Mouse (Mus musculus): ENCODE measurements around the gene Hyal2. TPM values are rescaled to one million over a fixed set of nuclear protein-coding genes. Genes with fewer than 3 reads are reported as not detected.
A peak's percentile ranks its signal among the peaks of the same experiment; 100 is the strongest.

The Hyal2 gene
- polyA plus RNA-seq, 1 experiment: 39.8 TPM

- H3K4me1 ChIP-seq (replicated peaks; ENCODE audit: control insufficient read depth, insufficient read depth, low read length): peaks cover 32% of the 10 kb centered on the region
- TF ChIP-seq CTCF (IDR thresholded peaks at IDR 0.05; ENCODE audit: borderline replicate concordance, control insufficient read depth, extremely low read depth, insufficient read depth, low read length, poor library complexity): no peak
- no peak for TF ChIP-seq POLR2A (IDR thresholded peaks at IDR 0.05; ENCODE audit: control insufficient read depth, extremely low read depth, insufficient read depth, low read length, poor library complexity)
- H3K36me3 ChIP-seq (ENCODE audit: control insufficient read depth, insufficient read depth, low read length): peaks cover 17% of the 10 kb centered on the region
- DNase-seq: no peak
- H3K27ac ChIP-seq (ENCODE audit: control insufficient read depth, insufficient read depth, low read length): no peak overlapping the region
- H3K27me3 ChIP-seq (ENCODE audit: control insufficient read depth, insufficient read depth, low read length): no peaks in the 10 kb centered on the region
- WGBS: 71% methylated on average over 10 of the region's 10 CpGs
- H3K4me3 ChIP-seq (ENCODE audit: control insufficient read depth, insufficient read depth, low read length): no peak overlapping the region
Measured at GRCm38 (mm10) chr9:107541005-107541404, 26.7 kb upstream of the Hyal2 start.

- peak within 1 kb of the TSS; percentile 11; the same call in 1 of the 2 replicates for H3K27ac ChIP-seq (ENCODE audit: control insufficient read depth, insufficient read depth, low read length)
- DNase-seq: peak; percentile 97
- no peak for TF ChIP-seq CTCF (IDR thresholded peaks at IDR 0.05; ENCODE audit: borderline replicate concordance, control insufficient read depth, extremely low read depth, insufficient read depth, low read length, poor library complexity)
- TF ChIP-seq POLR2A (IDR thresholded peaks at IDR 0.05; ENCODE audit: control insufficient read depth, extremely low read depth, insufficient read depth, low read length, poor library complexity): peak; percentile 74
- peak within 1 kb of the TSS; percentile 85 for H3K4me3 ChIP-seq (ENCODE audit: control insufficient read depth, insufficient read depth, low read length)
- under 1% methylated on average over 46 of the region's 46 CpGs for WGBS
- H3K36me3 ChIP-seq (ENCODE audit: control insufficient read depth, insufficient read depth, low read length): peaks cover 17% of the 10 kb centered on the region
- H3K4me1 ChIP-seq (replicated peaks; ENCODE audit: control insufficient read depth, insufficient read depth, low read length): peaks cover 32% of the 10 kb centered on the region
- H3K27me3 ChIP-seq (ENCODE audit: control insufficient read depth, insufficient read depth, low read length): no peaks in the 10 kb centered on the region
Measured at GRCm38 (mm10) chr9:107541474-107542351, 26.0 kb upstream of the Hyal2 start, which contains the start of the genes Cyb561d2 and Nprl2. Gene Cyb561d2 (minus strand): TSS chr9:107542193. Gene Nprl2 (plus strand): TSS chr9:107542226.

GRCm38 (mm10) chr9:107542352-107542686 is 25.4 kb upstream of the Hyal2 start:
- no peaks in the 10 kb centered on the region for H3K27me3 ChIP-seq (ENCODE audit: control insufficient read depth, insufficient read depth, low read length)
- H3K4me3 ChIP-seq (ENCODE audit: control insufficient read depth, insufficient read depth, low read length): peak overlapping the region; percentile 85
- no peak for DNase-seq
- H3K4me1 ChIP-seq (replicated peaks; ENCODE audit: control insufficient read depth, insufficient read depth, low read length): peaks cover 31% of the 10 kb centered on the region
- H3K27ac ChIP-seq (ENCODE audit: control insufficient read depth, insufficient read depth, low read length): peak overlapping the region; percentile 11; the same call in 1 of the 2 replicates
- TF ChIP-seq POLR2A (IDR thresholded peaks at IDR 0.05; ENCODE audit: control insufficient read depth, extremely low read depth, insufficient read depth, low read length, poor library complexity): no peak
- peak; percentile 39; the same call in 1 of the 2 replicates for TF ChIP-seq CTCF (IDR thresholded peaks at IDR 0.05; ENCODE audit: borderline replicate concordance, control insufficient read depth, extremely low read depth, insufficient read depth, low read length, poor library complexity)
- H3K36me3 ChIP-seq (ENCODE audit: control insufficient read depth, insufficient read depth, low read length): peaks cover 17% of the 10 kb centered on the region
- under 1% methylated on average over 11 of the region's 11 CpGs for WGBS

GRCm38 (mm10) chr9:107542721-107543120 is 25.0 kb upstream of the Hyal2 start:
- Histone ChIP-seq H3K36me3 (ENCODE audit: control insufficient read depth, insufficient read depth, low read length) (peaks cover 16% of the 10 kb centered on the region), H3K4me1 (replicated peaks; ENCODE audit: control insufficient read depth, insufficient read depth, low read length) (peaks cover 33% of the 10 kb centered on the region), H3K27me3 (ENCODE audit: control insufficient read depth, insufficient read depth, low read length) (no peaks in the 10 kb centered on the region), H3K27ac (ENCODE audit: control insufficient read depth, insufficient read depth, low read length) (no peak overlapping the region), H3K4me3 (ENCODE audit: control insufficient read depth, insufficient read depth, low read length) (no peak overlapping the region)
- TF ChIP-seq CTCF (IDR thresholded peaks at IDR 0.05; ENCODE audit: borderline replicate concordance, control insufficient read depth, extremely low read depth, insufficient read depth, low read length, poor library complexity) (no peak), POLR2A (IDR thresholded peaks at IDR 0.05; ENCODE audit: control insufficient read depth, extremely low read depth, insufficient read depth, low read length, poor library complexity) (no peak)
- no peak for DNase-seq
- 60% methylated on average over 8 of the region's 8 CpGs for WGBS

- no peak overlapping the region for H3K27ac ChIP-seq (ENCODE audit: control insufficient read depth, insufficient read depth, low read length)
- peaks cover 34% of the 10 kb centered on the region for H3K4me1 ChIP-seq (replicated peaks; ENCODE audit: control insufficient read depth, insufficient read depth, low read length)
- no peaks in the 10 kb centered on the region for H3K27me3 ChIP-seq (ENCODE audit: control insufficient read depth, insufficient read depth, low read length)
- H3K4me3 ChIP-seq (ENCODE audit: control insufficient read depth, insufficient read depth, low read length): no peak overlapping the region
- H3K36me3 ChIP-seq (ENCODE audit: control insufficient read depth, insufficient read depth, low read length): peaks cover 10% of the 10 kb centered on the region
- 96% methylated on average over 11 of the region's 11 CpGs for WGBS
- TF ChIP-seq CTCF (IDR thresholded peaks at IDR 0.05; ENCODE audit: borderline replicate concordance, control insufficient read depth, extremely low read depth, insufficient read depth, low read length, poor library complexity): no peak
- TF ChIP-seq POLR2A (IDR thresholded peaks at IDR 0.05; ENCODE audit: control insufficient read depth, extremely low read depth, insufficient read depth, low read length, poor library complexity): no peak
- no peak for DNase-seq
Measured at GRCm38 (mm10) chr9:107543299-107543698, 24.4 kb upstream of the Hyal2 start.

- TF ChIP-seq CTCF (IDR thresholded peaks at IDR 0.05; ENCODE audit: borderline replicate concordance, control insufficient read depth, extremely low read depth, insufficient read depth, low read length, poor library complexity) (no peak), POLR2A (IDR thresholded peaks at IDR 0.05; ENCODE audit: control insufficient read depth, extremely low read depth, insufficient read depth, low read length, poor library complexity) (no peak)
- WGBS: 97% methylated on average over 17 of the region's 17 CpGs
- peaks cover 34% of the 10 kb centered on the region for H3K4me1 ChIP-seq (replicated peaks; ENCODE audit: control insufficient read depth, insufficient read depth, low read length)
- no peak for DNase-seq
- H3K4me3 ChIP-seq (ENCODE audit: control insufficient read depth, insufficient read depth, low read length): no peak overlapping the region
- no peak overlapping the region for H3K27ac ChIP-seq (ENCODE audit: control insufficient read depth, insufficient read depth, low read length)
- peaks cover 2% of the 10 kb centered on the region; the same call in 1 of the 2 replicates for H3K36me3 ChIP-seq (ENCODE audit: control insufficient read depth, insufficient read depth, low read length)
- H3K27me3 ChIP-seq (ENCODE audit: control insufficient read depth, insufficient read depth, low read length): no peaks in the 10 kb centered on the region
Measured at GRCm38 (mm10) chr9:107544196-107544700, 23.5 kb upstream of the Hyal2 start.

Data from thymus, adult 2 months (tissue).